Mouse (Mus musculus) gastrocnemius, adult 18-20 months (tissue): ENCODE data around the gene Gm14459. TPM values are rescaled to one million over a fixed set of nuclear protein-coding genes. Genes with fewer than 3 reads are reported as not detected.
"Not testable (repeated sequence)": the region's sequence is repeated elsewhere in the genome, so short reads cannot be mapped to it uniquely, and the experiment has no call there.

ENCODE experiments used
- DNase-seq: peaks from one replicate; pipeline ENCODE4 v3.0.0; 2021; ENCODE audit warnings: low spot score
- long read RNA-seq, 2 experiments: library from polyadenylated mRNA; stranded (forward); transcript quantifications; one replicate each; pipeline ENCODE4 v2.0.0; 2021
- total RNA-seq, 2 experiments: library from RNA; stranded (reverse); gene quantifications; 2 replicates each; pipeline ENCODE4 v1.2.3; 2021

Gm14459 gene
- total RNA-seq = not detected
- long read RNA-seq, experiment 1 = 0 reads
- long read RNA-seq, experiment 2 = 0 reads

- DNase-seq = no peak
Measured at GRCm38 (mm10) chrX:8524854-8525253, at the start of gene Gm14459. TSS of gene Gm14459 (minus strand) at chrX:8524954.

- DNase-seq = not testable (repeated sequence)
Measured at GRCm38 (mm10) chrX:8548155-8548554, 23.4 kb upstream of the Gm14459 start, which contains the start of gene Ssxb6. TSS of gene Ssxb6 (minus strand) at chrX:8548255.

Other genes starting within 250 kb of the Gm14459 start
- not detected for gene Ssxb10, start 197.5 kb downstream of the Gm14459 start, total RNA-seq
- not detected for gene Ssxb9, start 158.0 kb downstream of the Gm14459 start, total RNA-seq
- gene Ssxb1, start 111.6 kb downstream of the Gm14459 start, total RNA-seq = not detected
- not detected for gene Ssxb2, start 63.2 kb downstream of the Gm14459 start, total RNA-seq
- not detected for gene Ssxb6, start 23.3 kb upstream of the Gm14459 start, total RNA-seq
- gene Ssxb3, start 66.9 kb upstream of the Gm14459 start, total RNA-seq = not detected
- gene Ssxb8, start 165.9 kb upstream of the Gm14459 start, total RNA-seq = not detected
- not detected for gene Ssx9, start 223.5 kb upstream of the Gm14459 start, total RNA-seq